Mouse (Mus musculus): ENCODE measurements around the gene Ttc25. TPM values are rescaled to one million over a fixed set of nuclear protein-coding genes. Genes with fewer than 3 reads are reported as not detected.
A peak's percentile ranks its signal among the peaks of the same experiment; 100 is the strongest.
"Not testable (repeated sequence)": the region's sequence is repeated elsewhere in the genome, so short reads cannot be mapped to it uniquely, and the experiment has no call there.

Ttc25 gene
- polyA plus RNA-seq, 1 experiment from 2014 or later, result 0.18 TPM

GRCm38 (mm10) chr11:100527458-100528374, 17.7 kb upstream of the Ttc25 start, which contains the start of gene Acly:
Gene Acly, minus strand, starts transcription at chr11:100528000.
- peak; percentile 99 for ATAC-seq
- Histone ChIP-seq H3K9ac (ENCODE audit: low read depth, low read length) (peak within 1 kb of the TSS; percentile 66), H3K4me3 (ENCODE audit: low read depth, low read length) (peak within 1 kb of the TSS; percentile 79), H3K4me2 (replicated peaks; ENCODE audit: low read depth) (peak within 1 kb of the TSS; percentile 74), H3K27me3 (replicated peaks; ENCODE audit: control insufficient read depth, insufficient read depth, low read length) (no peaks in the 10 kb centered on the region), H3K4me1 (replicated peaks; ENCODE audit: control insufficient read depth, insufficient read depth, low read length) (peaks cover 13% of the 10 kb centered on the region), H3K27ac (ENCODE audit: low read depth, low read length) (peak within 1 kb of the TSS; percentile 75), H3K9me3 (ENCODE audit: control insufficient read depth) (no peaks in the 10 kb centered on the region), H3K36me3 (ENCODE audit: control insufficient read depth, insufficient read depth) (peaks cover 8% of the 10 kb centered on the region; the same call in 1 of the 2 replicates)
- under 1% methylated on average over 53 of the region's 54 CpGs for WGBS
- TF ChIP-seq CTCF (IDR thresholded peaks at IDR 0.05; ENCODE audit: low read depth), result no peak

GRCm38 (mm10) chr11:100528375-100529165, 16.8 kb upstream of the Ttc25 start:
- no peaks in the 10 kb centered on the region for H3K9me3 ChIP-seq (ENCODE audit: control insufficient read depth)
- peak overlapping the region; percentile 41; the same call in 1 of the 2 replicates for H3K27ac ChIP-seq (ENCODE audit: low read depth, low read length)
- 24% methylated on average over 19 of the region's 19 CpGs for WGBS
- no peak for TF ChIP-seq CTCF (IDR thresholded peaks at IDR 0.05; ENCODE audit: low read depth)
- peak; percentile 4; the same call in 1 of the 2 replicates for ATAC-seq
- 0 out of 2 replicates have a peak overlapping the region, but pooled peaks have one; percentile 66 for H3K9ac ChIP-seq (ENCODE audit: low read depth, low read length)
- H3K4me3 ChIP-seq (ENCODE audit: low read depth, low read length), result peak overlapping the region; percentile 79
- peaks cover 13% of the 10 kb centered on the region for H3K4me1 ChIP-seq (replicated peaks; ENCODE audit: control insufficient read depth, insufficient read depth, low read length)
- H3K36me3 ChIP-seq (ENCODE audit: control insufficient read depth, insufficient read depth), result no peaks in the 10 kb centered on the region
- no peaks in the 10 kb centered on the region for H3K27me3 ChIP-seq (replicated peaks; ENCODE audit: control insufficient read depth, insufficient read depth, low read length)
- peak overlapping the region; percentile 74 for H3K4me2 ChIP-seq (replicated peaks; ENCODE audit: low read depth)

GRCm38 (mm10) chr11:100533871-100534270, 11.5 kb upstream of the Ttc25 start:
- no peak for TF ChIP-seq CTCF (IDR thresholded peaks at IDR 0.05; ENCODE audit: low read depth)
- H3K9ac ChIP-seq (ENCODE audit: low read depth, low read length), result no peak overlapping the region
- H3K9me3 ChIP-seq (ENCODE audit: control insufficient read depth), result no peaks in the 10 kb centered on the region
- no peak overlapping the region for H3K4me3 ChIP-seq (ENCODE audit: low read depth, low read length)
- WGBS, result 82% methylated on average over 6 of the region's 6 CpGs
- H3K4me1 ChIP-seq (replicated peaks; ENCODE audit: control insufficient read depth, insufficient read depth, low read length), result no peaks in the 10 kb centered on the region
- no peak overlapping the region for H3K27ac ChIP-seq (ENCODE audit: low read depth, low read length)
- H3K27me3 ChIP-seq (replicated peaks; ENCODE audit: control insufficient read depth, insufficient read depth, low read length), result no peaks in the 10 kb centered on the region
- no peak overlapping the region for H3K4me2 ChIP-seq (replicated peaks; ENCODE audit: low read depth)
- no peaks in the 10 kb centered on the region for H3K36me3 ChIP-seq (ENCODE audit: control insufficient read depth, insufficient read depth)
- ATAC-seq, result no peak

- not testable (repeated sequence) for H3K4me3 ChIP-seq (ENCODE audit: low read depth, low read length); H3K9ac ChIP-seq (ENCODE audit: low read depth, low read length); H3K9me3 ChIP-seq (ENCODE audit: control insufficient read depth); H3K27me3 ChIP-seq (replicated peaks; ENCODE audit: control insufficient read depth, insufficient read depth, low read length); H3K4me2 ChIP-seq (replicated peaks; ENCODE audit: low read depth); ATAC-seq; H3K36me3 ChIP-seq (ENCODE audit: control insufficient read depth, insufficient read depth); H3K4me1 ChIP-seq (replicated peaks; ENCODE audit: control insufficient read depth, insufficient read depth, low read length); H3K27ac ChIP-seq (ENCODE audit: low read depth, low read length)
- WGBS, result 81% methylated on average over 2 of the region's 2 CpGs
These were observed 11.0 kb upstream of the Ttc25 start for GRCm38 (mm10) chr11:100534411-100534810.

- not testable (repeated sequence) for H3K9me3 ChIP-seq (ENCODE audit: control insufficient read depth); ATAC-seq; H3K36me3 ChIP-seq (ENCODE audit: control insufficient read depth, insufficient read depth); H3K4me1 ChIP-seq (replicated peaks; ENCODE audit: control insufficient read depth, insufficient read depth, low read length); H3K9ac ChIP-seq (ENCODE audit: low read depth, low read length); H3K4me2 ChIP-seq (replicated peaks; ENCODE audit: low read depth); H3K27me3 ChIP-seq (replicated peaks; ENCODE audit: control insufficient read depth, insufficient read depth, low read length); H3K27ac ChIP-seq (ENCODE audit: low read depth, low read length); H3K4me3 ChIP-seq (ENCODE audit: low read depth, low read length)
- 90% methylated on average over 6 of the region's 6 CpGs for WGBS
These were observed 10.6 kb upstream of the Ttc25 start for GRCm38 (mm10) chr11:100534821-100535220.

GRCm38 (mm10) chr11:100535996-100536395, 9.4 kb upstream of the Ttc25 start:
- H3K36me3 ChIP-seq (ENCODE audit: control insufficient read depth, insufficient read depth), result no peaks in the 10 kb centered on the region
- H3K9me3 ChIP-seq (ENCODE audit: control insufficient read depth), result no peaks in the 10 kb centered on the region
- no peak for ATAC-seq
- no peaks in the 10 kb centered on the region for H3K4me1 ChIP-seq (replicated peaks; ENCODE audit: control insufficient read depth, insufficient read depth, low read length)
- no peak overlapping the region for H3K4me3 ChIP-seq (ENCODE audit: low read depth, low read length)
- no peaks in the 10 kb centered on the region for H3K27me3 ChIP-seq (replicated peaks; ENCODE audit: control insufficient read depth, insufficient read depth, low read length)
- no peak overlapping the region for H3K27ac ChIP-seq (ENCODE audit: low read depth, low read length)
- WGBS, result 86% methylated on average over 1 of the region's 1 CpGs
- TF ChIP-seq CTCF (IDR thresholded peaks at IDR 0.05; ENCODE audit: low read depth), result no peak
- no peak overlapping the region for H3K9ac ChIP-seq (ENCODE audit: low read depth, low read length)
- H3K4me2 ChIP-seq (replicated peaks; ENCODE audit: low read depth), result no peak overlapping the region
